Mouse (Mus musculus) spleen, embryonic (tissue): ENCODE results near the gene Fbxo34.
"Not testable (repeated sequence)": the region's sequence is repeated elsewhere in the genome, so short reads cannot be mapped to it uniquely, and the experiment has no call there.

Experiments used
- CTCF ChIA-PET: fragments of 350-600 bp; sonication (Branson Sonifier 250); formaldehyde crosslinking; loops from one replicate; lab custom pipeline; 2022; lab: Charles Lee

Gene Fbxo34

DNA sequence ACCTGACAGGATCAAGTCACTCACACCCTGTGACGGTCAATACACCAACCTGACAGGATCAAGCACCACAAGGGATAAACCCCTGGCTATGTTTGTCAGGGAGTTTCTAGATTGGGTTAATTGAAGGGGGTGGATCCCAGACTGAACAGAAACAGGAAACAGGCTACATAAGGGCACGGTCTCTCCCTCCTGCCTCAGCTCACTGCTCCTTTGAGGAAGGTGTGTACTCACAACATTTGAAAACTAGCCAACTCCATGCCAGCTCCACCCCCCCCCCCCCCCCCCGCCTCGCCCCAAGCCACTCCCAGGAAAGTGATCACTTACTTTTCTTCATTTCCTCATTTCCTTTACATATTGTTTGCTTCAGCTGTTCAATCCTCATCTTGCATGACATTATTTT lies 104.0 kb downstream of the Fbxo34 start:
- CTCF ChIA-PET: interaction anchor here (0.6 kb wide), 1 partner anchor 14 kb away, joined by 6 read pairs; no protein-coding TSS in a partner anchor

DNA sequence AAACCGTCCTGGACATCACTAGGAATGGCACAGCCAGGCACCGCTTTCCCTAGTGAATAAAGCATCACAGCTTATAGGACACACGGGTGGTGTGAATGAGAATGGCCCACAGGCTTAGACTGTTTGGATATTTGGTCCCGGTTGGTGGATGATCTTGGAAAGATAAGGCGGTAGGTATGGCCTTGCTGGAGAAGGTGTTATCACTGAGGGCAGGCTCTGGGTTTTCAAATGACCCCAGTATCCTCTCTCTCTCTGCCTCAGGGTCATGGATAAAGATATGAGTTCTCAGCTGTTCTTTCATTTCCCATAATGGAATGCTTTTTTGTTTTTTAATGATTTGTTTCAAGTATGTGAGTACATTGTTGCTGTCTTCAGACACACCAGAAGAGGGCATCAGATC lies 105.0 kb downstream of the Fbxo34 start:
- CTCF ChIA-PET: no interaction called here

DNA sequence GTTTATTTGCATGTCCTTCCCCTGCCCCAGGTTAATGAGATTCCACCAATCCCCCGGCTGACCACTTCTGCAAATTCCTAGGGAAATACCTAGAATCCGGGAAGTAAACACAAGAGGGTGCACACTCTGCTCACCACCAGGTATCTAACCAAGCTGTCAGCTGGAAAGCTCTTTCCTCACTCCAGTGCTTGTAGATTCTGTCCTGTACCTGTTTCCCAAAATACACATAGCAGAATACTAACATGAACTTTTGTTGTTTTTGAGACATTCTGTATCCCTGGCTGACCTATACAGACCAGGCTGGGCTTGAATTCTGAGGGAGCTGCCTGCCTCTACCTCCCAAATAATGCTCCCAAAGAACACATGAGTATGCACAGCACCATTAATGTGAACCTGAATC lies 110.5 kb downstream of the Fbxo34 start:
- CTCF ChIA-PET: no interaction called here

DNA sequence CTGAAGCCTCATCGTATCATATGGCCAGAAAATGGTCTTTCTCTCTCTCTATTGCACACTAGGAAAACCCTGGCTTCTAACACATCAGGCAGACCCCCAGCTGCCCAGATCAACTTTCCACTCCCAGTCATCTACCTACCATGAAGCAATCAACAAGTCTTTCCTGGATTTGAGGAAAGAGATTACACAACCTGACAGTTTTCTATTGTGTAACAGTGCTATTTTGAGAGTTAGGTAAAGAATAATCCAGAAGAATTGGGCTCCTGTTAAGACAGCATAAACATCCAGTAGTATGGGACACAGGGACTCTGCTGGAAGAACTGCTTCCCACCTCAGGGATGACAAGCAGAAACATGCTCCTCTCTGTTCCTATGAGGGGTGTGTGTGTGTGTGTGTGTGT lies 112.3 kb downstream of the Fbxo34 start:
- CTCF ChIA-PET: no interaction called here

DNA sequence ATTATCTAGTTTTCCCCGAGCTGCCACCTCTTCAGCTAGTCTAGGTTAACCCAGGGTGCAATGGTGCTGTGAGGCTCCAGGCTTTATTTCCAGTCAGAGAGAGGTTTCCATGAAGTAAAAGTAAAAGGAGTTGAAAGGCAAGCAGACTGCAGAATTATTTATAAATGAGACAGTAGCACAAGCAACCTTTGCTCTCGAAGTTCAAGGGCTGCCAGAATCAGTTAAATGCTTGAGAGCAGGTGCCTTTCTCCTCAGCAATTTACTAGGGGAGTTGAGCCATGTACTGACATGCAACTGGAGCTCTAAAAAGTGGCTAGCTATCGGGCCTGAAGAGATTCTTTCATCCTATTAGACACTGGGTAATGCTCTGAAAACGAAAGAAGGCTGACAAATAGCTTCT lies 112.9 kb downstream of the Fbxo34 start:
- CTCF ChIA-PET: no interaction called here

DNA sequence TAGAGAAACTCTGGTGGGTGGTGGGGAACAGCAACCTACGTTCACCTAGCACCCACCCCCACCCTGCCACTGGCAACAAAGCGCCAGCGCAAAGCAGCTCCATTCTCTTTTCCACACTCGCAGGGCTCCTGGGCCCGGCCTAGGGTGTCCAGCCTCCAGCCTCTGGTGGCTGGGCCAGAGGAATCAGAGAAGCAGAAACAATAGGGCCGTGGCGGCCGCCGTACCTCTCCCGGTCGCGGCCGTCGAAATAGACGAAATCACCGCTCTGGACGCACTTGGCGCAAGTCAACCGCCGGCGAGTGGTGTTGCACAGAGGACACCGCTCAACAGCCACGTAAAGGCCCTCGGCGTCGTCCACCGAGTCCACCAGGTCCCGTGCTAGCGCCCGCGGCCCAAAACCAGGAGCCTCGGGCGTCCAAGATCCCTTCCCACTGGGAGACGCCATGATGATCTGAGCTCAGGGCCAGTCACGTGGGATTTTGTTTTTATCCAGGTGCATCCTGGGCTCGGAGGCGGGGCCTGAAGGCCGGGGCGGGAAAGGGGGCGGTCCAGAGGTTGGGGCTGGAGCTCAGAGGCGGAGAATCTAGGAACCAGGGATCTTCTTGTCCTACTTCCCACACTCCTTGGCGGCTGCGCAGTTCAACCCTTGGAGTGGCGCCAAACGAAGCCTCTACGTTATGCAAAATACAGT lies 117.9 kb downstream of the Fbxo34 start:
- CTCF ChIA-PET: no interaction called here

DNA sequence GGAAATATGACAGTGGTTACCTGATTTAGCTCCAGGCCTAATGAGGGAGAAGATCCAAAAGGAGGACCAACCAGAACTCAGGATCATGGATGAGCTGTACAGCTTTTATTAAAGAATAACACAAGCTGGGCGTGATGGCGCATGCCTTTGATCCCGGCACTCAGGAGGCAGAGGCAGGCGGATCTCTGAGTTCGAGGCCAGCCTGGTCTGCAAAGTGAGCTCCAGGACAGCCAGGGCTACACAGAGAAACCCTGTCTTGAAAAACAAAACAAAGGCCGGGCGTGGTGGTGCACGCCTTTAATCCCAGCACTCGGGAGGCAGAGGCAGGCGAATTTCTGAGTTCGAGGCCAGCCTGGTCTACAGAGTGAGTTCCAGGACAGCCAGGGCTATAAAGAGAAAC lies 120.3 kb downstream of the Fbxo34 start, which contains the start of gene Atg14:
Gene Atg14 (minus strand): TSS at position 101 of the 400 bp plus-strand sequence.
- CTCF ChIA-PET: not testable (repeated sequence)

DNA sequence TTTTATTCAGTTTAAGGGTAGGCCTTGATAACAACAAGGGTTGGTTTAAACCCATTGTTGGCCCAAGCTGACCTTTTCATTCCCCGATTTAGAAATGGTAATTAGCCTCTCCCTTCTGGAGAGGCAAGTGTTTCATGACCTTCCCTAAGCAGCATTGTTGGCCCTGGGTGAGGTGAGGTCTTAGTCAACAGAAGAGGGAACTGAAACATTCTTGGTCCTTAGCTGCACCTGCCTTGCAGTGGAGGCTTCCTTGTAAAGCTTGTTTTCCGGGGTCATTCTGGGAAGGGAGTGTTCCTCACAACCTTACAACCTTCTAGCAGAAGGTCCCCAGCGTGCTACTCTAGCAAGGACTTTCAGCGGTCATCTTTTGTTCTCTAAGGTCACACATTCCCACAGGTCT lies 122.5 kb downstream of the Fbxo34 start:
- CTCF ChIA-PET: interaction anchor here (1.1 kb wide), 1 partner anchor 313 kb away, joined by 3 read pairs; no protein-coding TSS in a partner anchor

DNA sequence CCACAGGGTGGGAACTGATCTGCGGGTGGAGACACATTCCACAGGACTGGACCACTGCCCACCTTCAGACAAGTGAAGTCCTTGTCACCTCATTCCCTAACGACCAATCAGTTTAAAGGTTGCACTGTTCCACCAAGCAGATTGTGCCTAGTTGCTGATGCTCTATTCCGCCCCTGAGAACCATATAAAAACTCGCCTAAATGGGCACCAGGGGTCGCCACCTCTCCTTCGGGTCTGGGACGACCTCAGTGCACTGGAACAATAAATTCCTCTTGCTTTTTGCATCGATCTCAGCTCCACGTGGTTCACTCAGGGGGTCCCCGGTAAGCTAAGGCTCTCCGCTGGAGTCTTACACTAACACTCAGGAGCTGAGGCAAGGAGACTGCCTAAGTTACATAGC lies 124.5 kb downstream of the Fbxo34 start:
- CTCF ChIA-PET: interaction anchor here (0.6 to 0.7 kb wide), 2 partner anchors 13 to 384 kb away, joined by 3 to 7 read pairs; no protein-coding TSS in a partner anchor

DNA sequence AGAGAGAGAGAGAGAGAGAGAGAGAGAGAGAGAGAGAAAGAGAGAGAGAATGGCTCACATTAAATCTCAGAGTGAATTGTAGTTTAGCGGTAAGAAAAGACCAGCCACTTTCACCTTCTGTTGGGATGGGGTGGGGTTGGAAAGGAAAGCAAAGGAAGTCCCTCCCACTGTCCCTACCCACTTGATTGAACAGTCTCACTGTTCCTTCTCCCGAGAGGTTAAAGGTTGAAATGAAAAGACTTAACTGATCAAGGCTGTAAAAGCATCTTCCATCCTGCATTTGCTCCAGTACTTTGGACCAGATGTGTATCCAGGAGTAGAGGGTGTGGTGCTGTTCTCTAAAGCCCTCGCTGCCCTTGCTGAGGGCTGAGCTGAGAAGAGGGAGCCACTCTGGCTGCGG lies 126.5 kb downstream of the Fbxo34 start:
- CTCF ChIA-PET: no interaction called here

DNA sequence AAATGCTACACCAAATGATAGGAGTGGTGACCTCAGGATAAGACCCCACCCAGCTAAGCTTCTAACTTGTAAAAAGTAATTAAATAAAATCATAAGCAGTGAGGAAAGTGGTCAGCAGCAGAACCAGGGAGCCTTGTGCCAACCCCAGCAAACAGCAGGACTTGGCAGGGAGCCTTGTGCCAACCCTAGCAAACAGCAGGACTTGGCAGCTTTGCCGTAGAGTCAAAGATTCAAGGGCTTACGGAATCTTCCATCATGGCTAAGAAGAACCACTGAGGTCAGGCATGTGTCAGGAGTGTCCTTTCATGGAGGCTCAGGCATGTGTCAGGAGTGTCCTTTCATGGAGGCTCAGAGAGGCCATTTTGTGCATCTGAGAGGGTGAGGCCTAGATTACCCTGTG lies 127.9 kb downstream of the Fbxo34 start:
- CTCF ChIA-PET: no interaction called here

DNA sequence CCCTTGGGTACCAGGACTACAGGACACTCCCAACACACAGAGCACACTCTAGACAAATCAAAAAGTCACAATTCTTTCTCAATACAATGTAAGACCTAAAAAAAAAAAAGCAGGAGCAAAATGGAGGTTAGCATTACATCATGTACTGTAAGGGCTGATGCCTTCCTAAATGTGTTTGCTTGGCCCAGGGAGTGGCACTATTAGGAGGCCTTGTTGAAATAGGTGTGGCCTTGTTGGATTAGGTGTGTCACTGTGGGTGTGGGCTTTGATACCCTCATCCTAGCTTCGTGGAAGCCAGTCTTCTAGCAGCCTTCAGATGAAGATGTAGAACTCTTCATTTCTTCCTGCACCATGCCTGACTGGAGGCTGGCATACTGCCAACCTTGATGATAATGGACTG lies 131.1 kb downstream of the Fbxo34 start:
- CTCF ChIA-PET: no interaction called here
